Mouse (Mus musculus): ENCODE measurements around the gene Gbp2b. TPM values are rescaled to one million over a fixed set of nuclear protein-coding genes. Genes with fewer than 3 reads are reported as not detected.

Gbp2b gene
- polyA plus RNA-seq, 1 experiment from 2014 or later, result not detected

GRCm38 (mm10) chr3:142578342-142578741 is 16.3 kb upstream of the Gbp2b start:
- ATAC-seq (replicated peaks), result no peak
- Histone ChIP-seq H3K4me3 (no peak overlapping the region), H3K9me3 (no peaks in the 10 kb centered on the region), H3K9ac (replicated peaks) (no peak overlapping the region), H3K36me3 (no peaks in the 10 kb centered on the region), H3K4me1 (no peaks in the 10 kb centered on the region), H3K4me2 (replicated peaks) (no peak overlapping the region), H3K27ac (replicated peaks) (no peak overlapping the region), H3K27me3 (no peaks in the 10 kb centered on the region)
- WGBS, result 93% methylated on average over 4 of the region's 4 CpGs

DNA sequence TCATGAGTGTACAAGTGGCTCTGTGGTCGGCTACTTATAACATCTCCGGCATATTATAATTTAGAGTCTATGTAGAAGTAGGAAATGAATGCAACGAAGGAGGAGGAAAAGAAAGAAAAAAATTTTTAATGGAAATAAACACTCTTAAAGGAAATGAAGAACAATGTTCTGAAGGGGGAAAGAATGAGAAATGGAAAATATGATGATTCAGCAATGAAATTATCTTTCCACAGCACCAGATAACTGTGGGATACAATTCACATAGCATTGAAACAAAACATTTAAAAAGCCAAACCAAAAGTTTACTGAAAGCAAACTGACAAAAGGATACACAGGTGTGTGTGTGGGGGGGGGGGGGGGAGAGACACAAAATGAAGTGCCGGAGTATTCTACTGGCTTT is 11.6 kb upstream of the Gbp2b start:
- no peak overlapping the region for H3K4me3 ChIP-seq
- WGBS, result 93% methylated on average over 4 of the region's 4 CpGs
- H3K27me3 ChIP-seq, result no peaks in the 10 kb centered on the region
- no peak overlapping the region for H3K27ac ChIP-seq (replicated peaks)
- no peaks in the 10 kb centered on the region for H3K36me3 ChIP-seq
- no peaks in the 10 kb centered on the region for H3K9me3 ChIP-seq
- H3K4me2 ChIP-seq (replicated peaks), result no peak overlapping the region
- no peak for ATAC-seq (replicated peaks)
- no peak overlapping the region for H3K9ac ChIP-seq (replicated peaks)
- H3K4me1 ChIP-seq, result no peaks in the 10 kb centered on the region

DNA sequence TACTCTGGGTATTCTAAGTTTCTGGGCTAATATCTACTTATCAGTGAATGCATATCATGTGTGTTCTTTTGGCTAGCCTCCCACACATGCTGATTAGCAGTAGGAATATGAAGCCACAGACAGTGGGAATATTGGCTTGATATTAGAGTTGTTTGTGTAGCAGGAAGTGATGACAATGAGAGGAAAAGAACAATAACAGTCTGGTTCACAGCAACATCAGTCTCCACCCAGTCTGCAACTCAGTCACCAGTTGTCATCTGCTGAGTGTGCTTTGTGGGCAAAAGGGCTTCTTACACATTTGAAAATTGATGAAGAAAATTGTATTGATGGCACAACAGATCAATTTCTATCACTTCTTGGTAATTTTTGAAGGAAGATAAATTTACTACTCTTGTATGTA is 7.3 kb upstream of the Gbp2b start:
- Histone ChIP-seq H3K4me2 (replicated peaks) (no peak overlapping the region), H3K27me3 (no peaks in the 10 kb centered on the region), H3K4me3 (no peak overlapping the region), H3K27ac (replicated peaks) (no peak overlapping the region), H3K36me3 (no peaks in the 10 kb centered on the region), H3K9ac (replicated peaks) (no peak overlapping the region), H3K9me3 (no peaks in the 10 kb centered on the region), H3K4me1 (no peaks in the 10 kb centered on the region)
- ATAC-seq (replicated peaks), result no peak

GRCm38 (mm10) chr3:142588888-142589287 is 5.8 kb upstream of the Gbp2b start:
- H3K27me3 ChIP-seq, result no peaks in the 10 kb centered on the region
- ATAC-seq (replicated peaks), result no peak
- no peak overlapping the region for H3K9ac ChIP-seq (replicated peaks)
- H3K4me3 ChIP-seq, result no peak overlapping the region
- H3K36me3 ChIP-seq, result no peaks in the 10 kb centered on the region
- H3K27ac ChIP-seq (replicated peaks), result no peak overlapping the region
- H3K4me2 ChIP-seq (replicated peaks), result no peak overlapping the region
- no peaks in the 10 kb centered on the region for H3K9me3 ChIP-seq
- WGBS, result 56% methylated on average over 2 of the region's 2 CpGs
- no peaks in the 10 kb centered on the region for H3K4me1 ChIP-seq

GRCm38 (mm10) chr3:142590431-142591067 is 4.1 kb upstream of the Gbp2b start:
- Histone ChIP-seq H3K4me1 (no peaks in the 10 kb centered on the region), H3K9me3 (no peaks in the 10 kb centered on the region), H3K4me3 (no peak overlapping the region), H3K9ac (replicated peaks) (no peak overlapping the region), H3K27me3 (no peaks in the 10 kb centered on the region), H3K27ac (replicated peaks) (no peak overlapping the region), H3K4me2 (replicated peaks) (no peak overlapping the region), H3K36me3 (no peaks in the 10 kb centered on the region)
- 89% methylated on average over 4 of the region's 4 CpGs for WGBS
- no peak for ATAC-seq (replicated peaks)

GRCm38 (mm10) chr3:142597923-142598322 is 3.3 kb downstream of the Gbp2b start:
- Histone ChIP-seq H3K4me2 (replicated peaks) (no peak overlapping the region), H3K9ac (replicated peaks) (no peak overlapping the region), H3K4me1 (no peaks in the 10 kb centered on the region), H3K4me3 (no peak overlapping the region), H3K27ac (replicated peaks) (no peak overlapping the region), H3K9me3 (no peaks in the 10 kb centered on the region), H3K36me3 (no peaks in the 10 kb centered on the region), H3K27me3 (no peaks in the 10 kb centered on the region)
- no peak for ATAC-seq (replicated peaks)
- 88% methylated on average over 3 of the region's 3 CpGs for WGBS

DNA sequence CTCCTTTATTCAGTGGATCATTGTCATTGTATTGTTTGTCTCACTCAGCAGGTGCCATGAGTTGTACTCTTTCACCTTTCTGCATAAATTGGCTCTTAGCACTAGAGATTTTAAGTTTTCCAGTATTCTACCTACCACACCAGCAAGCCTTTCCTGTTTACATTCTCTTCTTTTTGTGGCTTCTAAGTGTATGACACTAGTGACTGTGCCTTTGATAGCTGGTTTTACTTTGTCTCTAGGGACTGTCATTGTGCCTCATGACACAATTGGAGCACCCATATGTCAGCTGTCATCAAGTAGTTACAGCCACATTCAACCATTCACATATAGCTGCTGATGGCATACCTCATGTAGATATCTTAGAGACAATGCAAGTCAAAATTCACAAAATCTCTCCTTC is 7.0 kb downstream of the Gbp2b start:
- no peak overlapping the region for H3K27ac ChIP-seq (replicated peaks)
- H3K27me3 ChIP-seq, result no peaks in the 10 kb centered on the region
- no peak for ATAC-seq (replicated peaks)
- no peak overlapping the region for H3K9ac ChIP-seq (replicated peaks)
- H3K4me1 ChIP-seq, result no peaks in the 10 kb centered on the region
- H3K4me2 ChIP-seq (replicated peaks), result no peak overlapping the region
- H3K4me3 ChIP-seq, result no peak overlapping the region
- H3K36me3 ChIP-seq, result no peaks in the 10 kb centered on the region
- H3K9me3 ChIP-seq, result no peaks in the 10 kb centered on the region

GRCm38 (mm10) chr3:142618658-142619057 is 24.0 kb downstream of the Gbp2b start:
- Histone ChIP-seq H3K9ac (replicated peaks) (no peak overlapping the region), H3K4me2 (replicated peaks) (no peak overlapping the region), H3K9me3 (no peaks in the 10 kb centered on the region), H3K27me3 (no peaks in the 10 kb centered on the region), H3K27ac (replicated peaks) (no peak overlapping the region), H3K4me3 (no peak overlapping the region), H3K36me3 (no peaks in the 10 kb centered on the region), H3K4me1 (no peaks in the 10 kb centered on the region)
- 79% methylated on average over 3 of the region's 3 CpGs for whole genome bisulfite sequencing
- no peak for ATAC-seq (replicated peaks)

- no peak for ATAC-seq (replicated peaks)
- H3K4me1 ChIP-seq, result no peaks in the 10 kb centered on the region
- no peak overlapping the region for H3K27ac ChIP-seq (replicated peaks)
- H3K4me2 ChIP-seq (replicated peaks), result no peak overlapping the region
- WGBS, result 10% methylated on average over 1 of the region's 1 CpGs
- H3K4me3 ChIP-seq, result no peak overlapping the region
- H3K27me3 ChIP-seq, result no peaks in the 10 kb centered on the region
- no peaks in the 10 kb centered on the region for H3K9me3 ChIP-seq
- no peaks in the 10 kb centered on the region for H3K36me3 ChIP-seq
- no peak overlapping the region for H3K9ac ChIP-seq (replicated peaks)
Observed at GRCm38 (mm10) chr3:142619606-142620005, 25.0 kb downstream of the Gbp2b start.

DNA sequence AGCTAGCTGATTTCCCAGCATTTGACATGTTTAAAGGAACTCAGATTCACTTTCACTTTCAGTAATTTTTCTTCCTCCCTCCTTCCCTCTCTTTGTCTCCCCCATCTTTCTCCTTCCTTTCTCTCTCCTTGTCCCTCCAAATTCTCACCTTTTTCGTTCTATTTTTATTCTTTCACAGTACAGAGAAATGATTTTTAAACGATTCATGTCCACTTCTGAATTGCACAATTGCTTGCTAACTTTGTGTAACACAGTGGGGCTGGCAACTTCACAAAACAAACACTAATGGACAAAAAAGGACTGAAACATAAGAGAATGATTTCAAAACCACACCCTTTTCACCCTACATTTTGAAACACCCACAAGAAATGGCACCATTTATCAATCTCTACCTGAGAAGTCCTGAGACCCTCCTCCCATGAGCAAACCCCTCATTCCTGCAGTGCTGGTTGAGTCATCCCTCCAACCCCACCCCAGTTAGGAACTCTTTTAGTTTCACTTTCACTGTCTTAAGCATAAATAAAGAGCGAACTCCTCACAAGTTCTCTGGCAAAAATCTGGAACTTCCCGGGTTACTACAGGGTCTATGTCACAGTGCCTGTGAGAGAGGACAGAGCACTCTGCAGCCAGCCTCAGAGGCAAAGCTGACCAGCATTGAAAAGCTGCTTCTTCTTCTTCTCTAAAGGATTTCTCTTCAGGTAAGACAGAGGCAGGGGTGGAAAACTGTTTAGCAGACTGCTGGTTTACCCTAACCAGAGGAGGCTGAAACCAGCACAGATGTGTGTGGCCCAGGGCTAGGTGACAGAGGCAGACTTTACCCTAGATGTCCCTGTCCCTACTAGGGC is 25.7 kb downstream of the Gbp2b start, which contains the start of gene Gbp2:
Gene Gbp2 (plus strand): TSS at position 492 of the 845 bp plus-strand sequence.
- H3K4me3 ChIP-seq, result no peak within 1 kb of the TSS
- H3K9me3 ChIP-seq, result no peaks in the 10 kb centered on the region
- WGBS, result 69% methylated on average over 4 of the region's 4 CpGs
- no peaks in the 10 kb centered on the region for H3K4me1 ChIP-seq
- H3K9ac ChIP-seq (replicated peaks), result no peak within 1 kb of the TSS
- H3K27me3 ChIP-seq, result no peaks in the 10 kb centered on the region
- ATAC-seq (replicated peaks), result no peak
- no peak within 1 kb of the TSS for H3K27ac ChIP-seq (replicated peaks)
- H3K36me3 ChIP-seq, result no peaks in the 10 kb centered on the region
- H3K4me2 ChIP-seq (replicated peaks), result no peak within 1 kb of the TSS

DNA sequence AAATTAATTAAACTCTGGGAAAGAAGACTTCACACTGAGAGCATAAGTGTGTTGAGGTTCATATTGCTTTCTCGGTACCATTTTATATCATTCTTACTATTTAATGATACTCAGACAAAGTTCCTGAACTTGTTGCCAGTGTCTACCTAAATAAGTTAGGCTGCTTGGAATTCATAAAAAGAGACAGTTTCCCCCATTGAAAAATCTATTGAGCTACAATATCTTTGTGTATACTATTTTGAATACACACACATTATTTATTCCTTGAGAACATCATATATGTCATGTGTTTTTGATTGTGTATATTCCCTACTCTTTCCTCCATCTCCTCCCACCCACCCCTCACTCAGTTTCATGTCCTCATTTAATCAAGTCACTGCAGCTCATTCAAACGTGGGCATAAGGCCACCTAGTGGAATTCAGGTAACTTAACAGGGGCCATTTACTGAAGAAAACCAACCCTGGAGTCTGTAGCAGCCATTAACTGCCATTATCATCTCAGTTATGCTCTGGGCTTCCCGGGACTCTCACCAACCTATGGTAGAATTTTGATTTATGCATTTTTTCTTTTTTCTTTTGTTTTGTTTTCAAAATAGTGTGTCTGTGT is 26.4 kb downstream of the Gbp2b start:
- Histone ChIP-seq H3K27ac (replicated peaks) (no peak overlapping the region), H3K4me2 (replicated peaks) (no peak overlapping the region), H3K27me3 (no peaks in the 10 kb centered on the region), H3K4me3 (no peak overlapping the region), H3K4me1 (no peaks in the 10 kb centered on the region), H3K36me3 (no peaks in the 10 kb centered on the region), H3K9me3 (no peaks in the 10 kb centered on the region), H3K9ac (replicated peaks) (no peak overlapping the region)
- ATAC-seq (replicated peaks), result no peak
- 58% methylated on average over 3 of the region's 3 CpGs for WGBS

DNA sequence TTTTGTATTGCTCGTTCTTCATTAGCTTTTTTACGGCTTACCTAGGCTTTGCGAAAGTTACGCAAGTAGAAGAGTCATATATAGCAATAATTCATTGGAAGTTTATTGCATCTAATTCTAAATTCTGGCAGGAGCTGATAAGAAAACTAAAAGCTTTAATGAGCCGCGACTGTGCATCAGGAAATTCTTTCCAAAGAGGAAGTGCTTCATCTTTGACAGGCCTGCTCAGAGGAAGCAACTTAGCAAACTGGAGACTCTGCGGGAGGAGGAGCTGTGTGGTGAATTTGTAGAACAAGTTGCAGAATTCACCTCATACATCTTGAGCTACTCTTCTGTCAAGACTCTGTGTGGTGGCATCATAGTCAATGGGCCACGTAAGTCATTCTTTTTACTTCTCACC is 35.7 kb downstream of the Gbp2b start:
- ATAC-seq (replicated peaks), result no peak
- no peak overlapping the region for H3K27ac ChIP-seq (replicated peaks)
- no peak overlapping the region for H3K4me2 ChIP-seq (replicated peaks)
- no peaks in the 10 kb centered on the region for H3K27me3 ChIP-seq
- no peaks in the 10 kb centered on the region for H3K4me1 ChIP-seq
- no peak overlapping the region for H3K4me3 ChIP-seq
- no peaks in the 10 kb centered on the region for H3K9me3 ChIP-seq
- no peaks in the 10 kb centered on the region for H3K36me3 ChIP-seq
- 91% methylated on average over 8 of the region's 8 CpGs for WGBS
- no peak overlapping the region for H3K9ac ChIP-seq (replicated peaks)
